13 mouse cellular contexts compared by ENCODE assay signal in the genomic region with DNA sequence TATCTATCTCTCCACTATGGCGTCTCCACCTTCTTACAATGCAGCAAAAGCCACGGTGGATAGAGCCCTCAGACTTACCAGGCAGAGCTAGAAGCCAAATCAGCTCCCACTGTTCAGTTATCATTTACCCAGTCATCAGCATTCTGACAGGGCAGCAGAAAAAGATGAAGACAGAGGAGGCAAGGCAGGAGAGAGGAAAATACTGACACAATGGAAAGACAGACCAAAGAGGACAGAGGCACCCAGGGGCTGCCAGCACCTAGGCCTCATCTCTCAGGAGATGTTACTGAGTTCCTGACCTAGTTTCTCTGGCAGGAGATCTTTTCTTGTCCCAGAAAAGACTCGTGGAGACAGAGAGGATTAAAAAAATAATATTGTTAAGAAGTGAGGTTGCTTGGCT. TPM values are rescaled to one million over a fixed set of nuclear protein-coding genes. Genes with fewer than 3 reads are reported as not detected.
A peak's percentile ranks its signal among the peaks of the same experiment; 100 is the strongest.
DNase-seq lines count a peak whose midpoint lies in the region; ATAC-seq and TF ChIP-seq lines count a peak whose summit lies in the region.
"Had no signal": no experiment of that assay in that cellular context is flagged by ENCODE, and none has a peak within 500 bp of the region (broad histone marks: within the 10 kb centered on the region; RNA-seq: fewer than 3 reads in every experiment).

No protein-coding gene starts in this region.

- H3K4me3 ChIP-seq in layer of hippocampus, adult 2 months: no peak overlapping the region
- H3K4me3 ChIP-seq in forebrain, embryonic 15.5 days: no peak overlapping the region
- H3K4me3 ChIP-seq in midbrain, embryonic 10.5 days: no peak overlapping the region

- H3K4me2 ChIP-seq in forebrain, embryonic 15.5 days (replicated peaks): no peak overlapping the region
- H3K4me2 ChIP-seq: liver, embryonic 11.5 days had no signal

- no peak for DNase-seq in layer of hippocampus, adult 2 months (ENCODE audit: low spot score in 2 of 2)
- no peak for DNase-seq in layer of hippocampus, adult 9-10 months (ENCODE audit: low spot score)
- DNase-seq in midbrain, embryonic 10.5 days (ENCODE audit: low spot score): no peak
- peak; percentile 43 for DNase-seq in retina, postnatal 7 days (ENCODE audit: low read depth, low spot score)
- DNase-seq in adrenal gland, postnatal 36 days: no peak
- DNase-seq: adrenal gland, postnatal 14 days; kidney, adult 8-10 months; layer of hippocampus, adult 9-11 months; lung, postnatal 10 days; thymus, adult 18-20 months had no signal

- TF ChIP-seq CTCF in layer of hippocampus, adult 2 months (conservative IDR thresholded peaks at IDR 0.05): no peak

- ATAC-seq in forebrain, embryonic 15.5 days (replicated peaks): 0 out of 2 replicates have a peak, but pooled peaks have one; percentile 30
- ATAC-seq in cerebellum, adult (ENCODE audit: insufficient number of reproducible peaks, low FRiP score, low TSS enrichment): no peak

- WGBS in forebrain, embryonic 15.5 days: 15% methylated on average over 3 of the region's 3 CpGs
- WGBS in midbrain, embryonic 10.5 days: 41% methylated on average over 3 of the region's 3 CpGs

- no peaks in the 10 kb centered on the region for H3K36me3 ChIP-seq in forebrain, embryonic 15.5 days
- no peaks in the 10 kb centered on the region for H3K36me3 ChIP-seq in midbrain, embryonic 10.5 days

- H3K9ac ChIP-seq in forebrain, embryonic 15.5 days (replicated peaks): no peak overlapping the region

- no peaks in the 10 kb centered on the region for H3K9me3 ChIP-seq in forebrain, embryonic 15.5 days
- no peaks in the 10 kb centered on the region for H3K9me3 ChIP-seq in midbrain, embryonic 10.5 days (replicated peaks)

- H3K27me3 ChIP-seq in forebrain, embryonic 15.5 days: no peaks in the 10 kb centered on the region
- no peaks in the 10 kb centered on the region for H3K27me3 ChIP-seq in midbrain, embryonic 10.5 days (ENCODE audit: low read depth, poor library complexity, severe bottlenecking)

- peaks cover 16% of the 10 kb centered on the region for H3K4me1 ChIP-seq in forebrain, embryonic 15.5 days
- H3K4me1 ChIP-seq in midbrain, embryonic 10.5 days: peaks cover 39% of the 10 kb centered on the region

- peak overlapping the region; percentile 64 for H3K27ac ChIP-seq in layer of hippocampus, adult 2 months
- peak overlapping the region; percentile 80 for H3K27ac ChIP-seq in forebrain, embryonic 15.5 days (replicated peaks)
- H3K27ac ChIP-seq in midbrain, embryonic 10.5 days (replicated peaks): peak overlapping the region; percentile 75

RNA-seq across cellular contexts. Expression of a gene that starts 45.3 kb away (rescaled TPM):
- total RNA-seq in layer of hippocampus, adult 2 months (2021): 100 to 1,000 TPM; 110 to 122 TPM
- 159 and 168 TPM in 2 replicates for polyA plus RNA-seq in forebrain, embryonic 15.5 days (2015; fragmentation: Nextera tagmentation; extraction: Ambion mirVana)
- polyA plus RNA-seq in midbrain, embryonic 10.5 days (2016; fragmentation: Nextera tagmentation; extraction: Ambion mirVana): 87.1 and 98.5 TPM in 2 replicates
- 10 to 100 TPM; 19.3 TPM for total RNA-seq in adrenal gland, postnatal 36 days (2021)

RNA-seq across cellular contexts. Expression of a gene that starts 58.1 kb away (rescaled TPM):
- 10 to 100 TPM; 30.1 to 30.6 TPM for total RNA-seq in layer of hippocampus, adult 2 months (2021)
- 6.0 and 6.8 TPM in 2 replicates for polyA plus RNA-seq in forebrain, embryonic 15.5 days (2015; fragmentation: Nextera tagmentation; extraction: Ambion mirVana)
- 7.0 and 7.1 TPM in 2 replicates for polyA plus RNA-seq in midbrain, embryonic 10.5 days (2016; fragmentation: Nextera tagmentation; extraction: Ambion mirVana)
- 1 to 10 TPM; 4.3 to 4.8 TPM for total RNA-seq in adrenal gland, postnatal 36 days (2021)

Comparison
In these comparisons a context has a peak if more than half of its experiments do, and no peak if none do; other contexts are left out.
1. RNA of a gene that starts 45.3 kb away (total RNA-seq): 110 to 122 TPM in layer of hippocampus, adult 2 months; 19.3 TPM in adrenal gland, postnatal 36 days; every median in the first group is over 4 times any median in the second.
2. RNA of a gene that starts 58.1 kb away (total RNA-seq): 30.1 to 30.6 TPM in layer of hippocampus, adult 2 months; 4.3 to 4.8 TPM in adrenal gland, postnatal 36 days; every median in the first group is over 4 times any median in the second.
3. Peak in every context shown above with its lines, with median percentiles within 50 percentile points of each other: H3K27ac ChIP-seq.